Mouse (Mus musculus) intestine, embryonic 14.5 days (tissue): ENCODE data around the gene Gstcd. TPM values are rescaled to one million over a fixed set of nuclear protein-coding genes. Genes with fewer than 3 reads are reported as not detected.

Experiments used
- ATAC-seq: fragments of 200-750 bp; cut with Nextera tagmentation; replicated peaks from 2 replicates; pipeline ENCODE4 v1.8.0; 2017; ENCODE audit warnings: low read depth, moderate number of reproducible peaks, moderate TSS enrichment, moderate library complexity; ENCODE audit not compliant: low FRiP score, low TSS enrichment
- DNase-seq: peaks from one replicate; pipeline ENCODE4 v3.0.0-alpha.2; 2018; ENCODE audit warnings: low spot score
- H3K27ac ChIP-seq: fragments of 300-500 bp; sonication (generic); 2 replicates; pipeline ENCODE4 v1.5.1; 2014; ENCODE audit warnings: low read depth, mild to moderate bottlenecking, control low read depth
- H3K27me3 ChIP-seq: fragments of 300-500 bp; sonication (generic); replicated peaks from 2 replicates; pipeline ENCODE4 v1.6.1; 2014; ENCODE audit warnings: low read length, control low read depth; ENCODE audit not compliant: control insufficient read depth, insufficient read depth
- H3K36me3 ChIP-seq: fragments of 300-500 bp; sonication (generic); 2 replicates; pipeline ENCODE4 v1.6.1; 2014; ENCODE audit warnings: low read length, control low read depth; ENCODE audit not compliant: control insufficient read depth, insufficient read depth
- H3K4me1 ChIP-seq: fragments of 300-500 bp; sonication (generic); replicated peaks from 2 replicates; pipeline ENCODE4 v1.6.1; 2014; ENCODE audit warnings: low read length, control low read depth, mixed read lengths; ENCODE audit not compliant: control insufficient read depth, insufficient read depth
- H3K4me2 ChIP-seq: fragments of 300-500 bp; sonication (generic); 2 replicates; pipeline ENCODE4 v1.6.1; 2014; ENCODE audit warnings: low read length
- H3K4me3 ChIP-seq: fragments of 300-500 bp; sonication (generic); 2 replicates; pipeline ENCODE4 v1.5.1; 2014; ENCODE audit warnings: low read depth, low read length, control low read depth, mixed read lengths
- H3K9ac ChIP-seq: fragments of 300-500 bp; sonication (generic); 2 replicates; pipeline ENCODE4 v1.6.1; 2014; ENCODE audit warnings: mild to moderate bottlenecking, low read length
- H3K9me3 ChIP-seq: fragments of 300-500 bp; sonication (generic); 2 replicates; pipeline ENCODE4 v1.6.1; 2016; ENCODE audit warnings: low read length, control low read depth; ENCODE audit not compliant: control insufficient read depth
- WGBS: fragments of 180-500 bp; shearing (Covaris S2); extraction: QIAGEN DNeasy Blood & Tissue Kit; methylation state at CpG from one replicate; pipeline ENCODE4 v1.1.7; 2014; 5-methylcytosine and 5-hydroxymethylcytosine counted together
- polyA plus RNA-seq: library from polyadenylated mRNA; unstranded; fragments of >200 nt; fragmentation: Nextera tagmentation; extraction: Ambion mirVana; gene quantifications from 2 replicates; pipeline ENCODE4 v1.2.1, GENCODE M21; 2014

Gene Gstcd
- 9.1 and 10.7 TPM in 2 replicates for polyA plus RNA-seq

DNA sequence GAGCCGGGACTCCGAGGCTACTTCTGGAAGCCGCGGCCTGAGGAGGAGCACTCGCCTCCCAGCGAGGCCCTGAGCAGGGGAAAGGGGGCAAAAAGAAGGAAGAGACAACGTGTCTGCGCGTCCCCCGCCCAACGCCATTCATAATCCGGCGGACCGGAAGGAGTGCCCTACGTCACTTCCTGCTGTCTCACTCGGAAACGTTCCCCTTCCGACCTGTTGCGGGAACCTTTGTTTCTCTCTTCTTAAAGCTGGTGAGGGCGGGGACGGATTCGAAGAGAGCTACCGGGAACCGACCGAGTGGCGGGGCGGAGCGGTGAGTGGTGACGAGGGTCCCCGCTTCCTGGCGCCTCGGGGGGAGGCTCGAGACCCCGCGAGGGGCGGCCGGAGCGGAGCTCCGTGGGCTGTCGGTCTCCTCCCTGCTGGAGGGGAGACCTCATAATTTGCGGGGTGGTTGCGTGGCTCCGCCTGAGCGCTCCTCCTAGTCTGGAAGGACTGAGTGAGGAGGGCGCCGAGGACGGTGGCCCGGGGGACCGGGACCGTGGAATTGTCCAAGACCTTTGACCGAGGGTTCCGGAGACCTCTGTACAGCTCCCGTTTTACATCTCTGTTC lies at the start of gene Gstcd, which contains the start of gene Ints12:
TSS of gene Gstcd (minus strand) at position 370 of the 610 bp plus-strand sequence.
TSS of gene Ints12 (plus strand) at position 177 of the 610 bp plus-strand sequence.
- H3K4me1 ChIP-seq = peaks cover 22% of the 10 kb centered on the region
- H3K9me3 ChIP-seq = no peaks in the 10 kb centered on the region
- H3K36me3 ChIP-seq = 0 out of 2 replicates have a peak, but pooled peaks cover 9% of the 10 kb centered on the region
- DNase-seq = peak; percentile 96
- H3K9ac ChIP-seq = peak within 1 kb of the TSS; percentile 98
- peak within 1 kb of the TSS; percentile 81 for H3K4me2 ChIP-seq
- H3K27ac ChIP-seq = peak within 1 kb of the TSS; percentile 100
- under 1% methylated on average over 53 of the region's 53 CpGs for WGBS
- ATAC-seq = peak; percentile 98
- peak within 1 kb of the TSS; percentile 93 for H3K4me3 ChIP-seq
- H3K27me3 ChIP-seq = no peaks in the 10 kb centered on the region

DNA sequence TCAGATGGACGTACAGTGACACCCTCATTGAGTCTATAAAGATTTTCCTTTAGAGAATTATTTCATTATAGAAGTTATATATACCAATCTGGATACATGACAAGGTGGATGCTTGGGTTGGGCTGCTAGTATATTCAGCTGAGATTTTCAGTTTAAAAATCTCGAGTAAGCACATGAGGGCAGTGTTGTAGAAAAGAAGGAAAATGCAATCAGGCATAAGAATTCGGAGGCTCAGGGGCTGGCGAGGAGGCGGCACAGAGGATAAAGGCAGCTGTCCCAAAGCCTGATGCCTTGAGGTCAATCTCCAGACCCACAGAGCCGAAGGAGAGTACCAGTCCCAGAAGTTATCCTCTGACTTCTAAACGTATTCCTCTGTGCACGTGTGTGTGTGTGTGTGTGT lies 40.8 kb upstream of the Gstcd start:
- Histone ChIP-seq H3K36me3 (no peaks in the 10 kb centered on the region), H3K4me3 (no peak overlapping the region), H3K9me3 (no peaks in the 10 kb centered on the region), H3K4me1 (no peaks in the 10 kb centered on the region), H3K27ac (no peak overlapping the region), H3K9ac (no peak overlapping the region), H3K4me2 (no peak overlapping the region), H3K27me3 (no peaks in the 10 kb centered on the region)
- 79% methylated on average over 8 of the region's 8 CpGs for WGBS
- DNase-seq (no peak), ATAC-seq (no peak)

DNA sequence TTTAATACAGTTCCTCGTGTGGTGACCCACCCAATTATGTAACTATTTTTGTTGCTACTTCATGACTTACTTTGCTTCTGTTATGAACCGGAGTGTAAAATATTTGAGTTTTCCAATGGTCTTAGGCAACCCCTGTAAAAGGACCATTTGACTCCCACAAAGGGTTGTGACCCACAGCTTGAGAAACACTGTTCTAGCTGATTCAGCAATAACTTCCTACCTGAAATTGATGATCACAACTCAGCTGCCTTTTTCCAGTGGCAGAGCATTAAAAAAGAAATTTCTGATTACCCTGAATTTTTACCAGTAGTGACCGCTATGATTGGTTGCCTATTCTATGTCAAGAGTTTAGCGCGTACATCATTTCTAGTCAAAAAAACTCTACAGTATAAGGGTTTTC lies 39.5 kb upstream of the Gstcd start:
- Histone ChIP-seq H3K9ac (no peak overlapping the region), H3K27me3 (no peaks in the 10 kb centered on the region), H3K4me1 (no peaks in the 10 kb centered on the region), H3K27ac (no peak overlapping the region), H3K36me3 (no peaks in the 10 kb centered on the region), H3K4me2 (no peak overlapping the region), H3K4me3 (no peak overlapping the region), H3K9me3 (no peaks in the 10 kb centered on the region)
- 91% methylated on average over 5 of the region's 5 CpGs for WGBS
- DNase-seq (no peak), ATAC-seq (no peak)

DNA sequence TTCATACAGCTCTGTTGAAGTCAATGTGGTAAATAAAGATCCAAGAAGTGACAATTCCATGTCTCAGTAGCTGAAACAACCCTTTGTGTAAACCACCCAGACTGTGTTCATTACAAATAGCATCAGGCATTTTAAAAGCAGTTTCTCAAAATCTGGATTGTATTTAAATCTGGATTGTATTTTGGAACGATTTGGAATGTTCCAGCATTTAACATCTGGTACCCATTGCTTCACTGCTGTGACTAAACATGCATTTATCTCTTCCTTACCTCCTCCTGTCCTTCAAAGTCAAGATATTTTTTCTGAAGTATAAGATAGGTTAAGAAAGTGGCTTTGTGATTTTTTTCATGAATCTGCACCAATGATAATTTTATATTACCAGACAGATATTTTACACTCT lies 21.4 kb upstream of the Gstcd start:
- H3K4me1 ChIP-seq = no peaks in the 10 kb centered on the region
- ATAC-seq (no peak), DNase-seq (no peak)
- WGBS = 62% methylated on average over 1 of the region's 1 CpGs
- no peaks in the 10 kb centered on the region for H3K9me3 ChIP-seq
- H3K4me2 ChIP-seq = no peak overlapping the region
- no peak overlapping the region for H3K27ac ChIP-seq
- H3K9ac ChIP-seq = no peak overlapping the region
- H3K36me3 ChIP-seq = peaks cover 20% of the 10 kb centered on the region
- H3K4me3 ChIP-seq = no peak overlapping the region
- no peaks in the 10 kb centered on the region for H3K27me3 ChIP-seq

DNA sequence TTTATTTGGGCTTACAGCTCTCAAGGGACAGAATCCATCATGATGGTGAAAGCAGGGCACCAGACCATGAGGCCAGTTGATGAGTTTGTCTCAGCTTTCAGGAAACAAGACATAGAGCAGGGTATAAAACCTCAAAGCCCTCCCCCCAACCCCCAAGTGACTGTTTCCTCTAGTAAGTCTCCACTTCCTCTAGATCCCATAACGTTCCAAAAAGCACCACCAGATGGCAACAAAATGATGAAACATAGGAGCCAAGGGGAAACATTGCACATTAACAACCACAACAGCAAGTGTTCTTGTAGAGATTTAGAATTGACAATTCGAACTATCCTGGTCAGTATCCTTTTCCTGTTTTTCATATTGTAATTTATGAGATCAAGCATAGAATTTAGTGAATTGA lies 19.9 kb upstream of the Gstcd start:
- no peak overlapping the region for H3K4me2 ChIP-seq
- H3K4me3 ChIP-seq = no peak overlapping the region
- no peaks in the 10 kb centered on the region for H3K27me3 ChIP-seq
- ATAC-seq = no peak
- no peak overlapping the region for H3K27ac ChIP-seq
- H3K4me1 ChIP-seq = no peaks in the 10 kb centered on the region
- no peak for DNase-seq
- 48% methylated on average over 2 of the region's 2 CpGs for WGBS
- H3K36me3 ChIP-seq = peaks cover 34% of the 10 kb centered on the region
- no peak overlapping the region for H3K9ac ChIP-seq
- no peaks in the 10 kb centered on the region for H3K9me3 ChIP-seq

DNA sequence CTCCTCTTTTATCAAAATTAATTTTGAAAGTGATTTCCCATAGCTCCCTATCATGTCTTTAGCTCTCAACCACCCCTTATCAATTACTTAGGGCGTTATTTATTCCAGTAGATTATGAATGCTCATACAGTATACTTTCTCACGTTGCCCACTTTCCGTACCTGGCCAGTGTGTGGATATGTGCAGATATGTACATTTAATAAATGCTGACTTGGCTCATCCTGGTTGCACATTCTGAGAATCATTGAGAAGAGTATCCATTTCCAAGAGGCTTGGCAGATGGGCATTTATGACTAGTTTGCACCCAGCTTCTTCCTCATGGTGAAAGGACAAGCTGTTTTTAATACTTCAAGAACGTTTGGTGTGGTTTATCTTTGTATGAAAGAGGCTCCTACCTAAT lies 18.0 kb upstream of the Gstcd start:
- 94% methylated on average over 4 of the region's 4 CpGs for WGBS

DNA sequence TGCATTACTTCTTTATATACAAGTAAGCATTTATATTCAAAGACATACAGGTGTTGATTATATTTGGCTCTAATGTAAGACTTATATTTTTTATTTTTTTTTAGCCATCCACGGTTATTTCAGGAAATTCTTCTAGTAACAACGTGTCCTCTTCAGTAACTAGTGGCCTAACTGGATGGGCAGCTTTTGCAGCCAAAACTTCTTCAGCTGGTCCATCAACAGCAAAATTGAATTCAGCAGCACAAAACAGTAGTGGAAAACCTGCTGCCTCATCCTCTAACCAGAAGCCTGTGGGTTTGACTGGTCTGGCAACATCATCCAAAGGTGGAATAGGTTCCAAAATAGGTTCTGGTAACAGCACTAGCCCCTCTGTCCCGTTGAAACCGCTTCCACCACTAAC lies 16.9 kb upstream of the Gstcd start:
- no peak for DNase-seq
- H3K4me2 ChIP-seq = no peak overlapping the region

More for the DNA sequence above, 18.0 kb upstream of the Gstcd start:
- Histone ChIP-seq H3K4me3 (no peak overlapping the region), H3K27me3 (no peaks in the 10 kb centered on the region), H3K27ac (no peak overlapping the region), H3K4me1 (no peaks in the 10 kb centered on the region), H3K9me3 (no peaks in the 10 kb centered on the region), H3K4me2 (no peak overlapping the region), H3K9ac (no peak overlapping the region), H3K36me3 (peaks cover 49% of the 10 kb centered on the region)
- DNase-seq (no peak), ATAC-seq (no peak)

DNA sequence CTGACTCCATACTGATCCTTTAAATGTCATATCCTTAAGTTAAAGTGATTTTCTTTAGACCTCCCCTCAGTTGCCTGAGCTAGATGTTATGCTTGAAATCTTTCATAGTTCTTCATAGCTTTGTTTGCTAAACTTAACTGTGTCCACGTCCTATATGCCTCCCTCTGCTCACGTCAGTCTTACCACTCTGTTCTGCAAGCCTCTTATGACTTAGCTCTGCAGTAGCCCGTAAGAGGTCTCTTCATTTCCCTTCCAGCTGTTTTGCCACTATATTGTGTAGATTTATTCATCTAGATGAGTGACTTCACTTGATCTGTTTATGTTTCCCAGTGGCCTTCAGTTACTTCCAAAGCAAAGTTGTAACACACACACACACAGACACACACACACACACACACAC lies 12.6 kb upstream of the Gstcd start:
- H3K27me3 ChIP-seq = no peaks in the 10 kb centered on the region
- no peaks in the 10 kb centered on the region for H3K4me1 ChIP-seq
- DNase-seq (no peak), ATAC-seq (no peak)
- H3K9me3 ChIP-seq = no peaks in the 10 kb centered on the region
- H3K36me3 ChIP-seq = peaks cover 84% of the 10 kb centered on the region
- no peak overlapping the region for H3K27ac ChIP-seq
- H3K4me3 ChIP-seq = no peak overlapping the region
- WGBS = 82% methylated on average over 3 of the region's 3 CpGs
- H3K9ac ChIP-seq = no peak overlapping the region
- H3K4me2 ChIP-seq = no peak overlapping the region

More for the DNA sequence above, 16.9 kb upstream of the Gstcd start:
- Histone ChIP-seq H3K27ac (no peak overlapping the region), H3K9me3 (no peaks in the 10 kb centered on the region), H3K9ac (no peak overlapping the region), H3K4me1 (no peaks in the 10 kb centered on the region), H3K4me3 (no peak overlapping the region), H3K36me3 (peaks cover 59% of the 10 kb centered on the region), H3K27me3 (no peaks in the 10 kb centered on the region)
- WGBS = 93% methylated on average over 4 of the region's 4 CpGs
- no peak for ATAC-seq

DNA sequence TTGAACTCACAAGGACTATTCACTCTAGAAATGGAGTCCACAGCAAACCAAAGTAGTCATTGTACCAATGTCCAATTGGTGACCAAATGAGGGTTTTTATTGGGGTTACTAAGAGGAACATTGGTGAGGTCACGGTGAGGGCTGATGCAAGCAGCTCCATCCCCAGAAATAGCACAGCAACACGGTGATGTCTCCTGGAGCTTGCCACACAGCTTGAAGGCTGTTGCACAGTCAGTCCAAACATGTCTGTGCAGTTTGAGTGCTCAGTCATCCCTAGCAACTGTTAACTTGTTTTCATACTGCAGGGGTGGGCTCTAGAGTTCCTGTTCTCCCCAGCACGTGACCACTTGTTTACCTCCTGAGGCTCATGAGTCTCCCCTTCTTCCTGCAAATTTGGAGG lies 11.9 kb upstream of the Gstcd start:
- Histone ChIP-seq H3K9me3 (no peaks in the 10 kb centered on the region), H3K9ac (no peak overlapping the region), H3K27ac (no peak overlapping the region), H3K4me1 (no peaks in the 10 kb centered on the region), H3K27me3 (no peaks in the 10 kb centered on the region), H3K4me2 (no peak overlapping the region), H3K4me3 (no peak overlapping the region), H3K36me3 (peaks cover 83% of the 10 kb centered on the region)
- WGBS = 82% methylated on average over 3 of the region's 3 CpGs
- ATAC-seq = no peak
- DNase-seq = no peak
